Mouse (Mus musculus) lung, postnatal 25 days (tissue): ENCODE data around the gene Kcnk1.
A peak's percentile ranks its signal among the peaks of the same experiment; 100 is the strongest.

Source experiments
- DNase-seq: peaks from one replicate; pipeline ENCODE4 v3.0.0; 2022; ENCODE audit warnings: low spot score

Kcnk1 gene

GRCm38 (mm10) chr8:126058876-126059275 is 63.9 kb downstream of the Kcnk1 start:
- DNase-seq = no peak

- no peak for DNase-seq
Measured at GRCm38 (mm10) chr8:126062844-126063243, 67.9 kb downstream of the Kcnk1 start.

DNA sequence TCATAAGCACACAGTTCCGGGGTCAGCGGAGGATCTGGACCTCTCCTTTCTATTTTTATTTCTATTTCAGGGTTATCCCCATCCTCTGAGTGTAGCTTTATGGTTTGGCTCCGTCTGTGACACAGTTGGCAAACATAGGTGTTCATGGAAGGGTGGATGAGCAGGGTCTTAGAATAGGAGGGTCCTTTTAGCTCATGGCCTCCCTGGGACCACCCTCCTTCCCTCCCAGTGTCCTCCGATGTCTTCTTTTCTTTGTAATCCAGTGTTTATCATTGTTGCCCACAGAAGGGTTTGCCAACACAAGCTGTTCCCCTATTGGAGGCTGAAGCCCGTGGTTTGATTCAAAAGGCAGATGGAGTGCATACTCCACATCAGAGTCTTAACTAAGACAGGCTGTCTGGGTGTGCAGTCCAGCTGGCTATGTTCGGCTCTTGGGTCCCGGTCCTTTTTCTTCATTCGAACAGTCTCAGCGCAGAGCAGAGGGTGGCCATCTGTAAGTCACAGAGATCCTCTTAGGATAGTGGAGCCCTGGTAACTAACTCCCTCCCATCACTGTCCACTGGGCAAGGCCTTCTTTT is 69.0 kb downstream of the Kcnk1 start:
- peak; percentile 11 for DNase-seq

- no peak for DNase-seq
Measured at GRCm38 (mm10) chr8:126064587-126065145, 69.7 kb downstream of the Kcnk1 start.

DNA sequence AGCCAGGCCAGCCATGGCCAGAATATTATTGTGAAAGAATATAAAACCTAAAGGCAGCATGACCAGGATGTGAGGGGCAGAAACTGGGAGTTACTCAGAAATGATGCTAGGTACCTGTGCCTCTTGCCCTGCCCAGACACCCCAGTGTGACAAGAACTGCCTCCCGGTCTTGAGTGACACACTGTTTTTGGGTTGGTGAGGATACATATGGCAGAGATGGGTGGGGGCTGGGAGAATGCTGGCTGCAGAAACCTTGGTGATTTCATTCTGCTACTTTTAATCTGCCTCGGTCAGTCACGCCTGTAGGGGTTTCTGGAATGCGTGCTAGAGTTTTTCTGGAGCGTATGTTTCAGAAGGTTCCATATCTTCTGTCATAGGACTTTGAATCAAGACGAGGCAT is 72.3 kb downstream of the Kcnk1 start:
- no peak for DNase-seq

DNA sequence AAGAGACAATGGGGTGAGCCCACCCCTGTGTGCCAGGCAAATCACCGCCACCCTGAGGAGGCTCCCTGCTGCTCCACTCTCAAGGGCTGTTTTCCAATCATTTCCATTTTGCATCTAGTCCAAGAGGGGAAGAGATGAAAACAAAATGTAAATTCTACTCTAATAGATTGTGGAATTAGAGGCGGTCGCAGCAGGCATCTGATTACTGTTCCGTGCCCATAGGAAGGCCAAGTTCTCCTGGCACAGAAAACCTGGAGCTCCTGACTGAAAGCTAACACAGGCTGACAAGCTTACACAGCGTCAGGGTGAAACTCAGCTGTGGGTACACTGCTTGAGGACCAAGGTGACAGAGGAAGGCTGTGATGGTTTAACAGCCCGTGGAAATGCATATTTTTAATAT is 73.2 kb downstream of the Kcnk1 start:
- DNase-seq = no peak

DNA sequence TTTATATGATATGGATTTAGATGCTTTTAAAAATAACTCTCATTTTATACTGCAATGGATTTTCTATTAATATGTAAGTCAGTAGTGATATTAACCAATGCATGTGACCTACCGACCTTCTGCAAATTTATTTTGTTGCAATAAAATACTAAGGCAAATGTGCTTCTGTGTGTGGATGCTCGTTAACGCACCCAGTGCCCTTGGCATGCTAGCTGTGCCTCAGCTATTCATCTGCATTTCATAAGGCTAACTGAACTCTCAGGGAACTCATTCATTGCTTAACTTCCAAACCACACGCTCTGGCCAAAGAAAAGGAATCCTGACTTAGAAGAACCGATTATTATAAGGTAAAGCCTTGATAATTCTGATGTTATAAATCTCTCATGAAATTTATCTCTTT is 77.7 kb downstream of the Kcnk1 start:
- no peak for DNase-seq

- DNase-seq = no peak
Measured at GRCm38 (mm10) chr8:126073141-126073740, 78.3 kb downstream of the Kcnk1 start.

DNA sequence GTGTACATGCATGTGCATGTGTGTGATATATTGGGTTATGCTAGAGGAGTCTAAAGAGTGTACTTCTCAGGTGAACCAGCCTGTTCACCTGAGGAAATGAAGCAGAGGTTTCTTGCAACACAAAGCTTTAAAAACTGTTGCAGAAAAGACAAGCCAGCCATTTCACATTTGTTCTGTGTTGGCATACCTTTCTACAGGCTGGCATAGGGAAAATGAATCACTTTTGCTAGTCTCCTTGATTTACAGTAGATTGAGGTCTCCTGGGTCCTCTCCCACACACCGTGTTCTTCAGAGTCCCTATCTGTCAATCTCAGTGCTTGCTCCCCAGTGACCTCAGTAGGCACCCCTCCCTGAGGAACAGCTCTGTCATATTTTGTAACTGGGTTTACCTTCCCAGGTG is 79.1 kb downstream of the Kcnk1 start:
- no peak for DNase-seq

DNA sequence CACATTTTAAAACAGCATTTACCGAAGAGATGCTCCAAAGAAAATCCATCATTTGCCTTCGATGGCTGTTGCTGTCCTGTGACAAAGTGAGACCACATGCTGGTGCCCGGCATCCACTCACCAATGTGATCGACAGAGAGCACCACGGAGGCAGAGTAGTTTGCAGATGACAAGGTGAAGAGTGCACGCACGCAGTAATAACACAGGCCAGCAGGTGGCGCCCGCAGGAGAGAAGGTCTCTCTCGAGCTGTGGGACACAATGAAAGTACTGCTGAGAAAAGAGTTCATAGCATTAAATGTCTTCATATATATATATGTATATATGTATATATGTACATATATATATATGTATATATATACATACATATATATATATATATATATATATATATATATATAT is 80.4 kb downstream of the Kcnk1 start:
- peak; percentile 63 for DNase-seq
